Mouse (Mus musculus) megakaryocyte, embryonic 14.5 days (primary cell): ENCODE measurements around the gene Zbtb17.

Experiments
- FLI1 ChIP-seq: IDR thresholded peaks from 2 replicates; pipeline ENCODE4 v1.6.1; 2012; ENCODE audit warnings: low read length, inconsistent platforms, mixed read lengths
- GATA1 ChIP-seq: IDR thresholded peaks from 3 replicates; pipeline ENCODE4 v1.6.1; 2012; ENCODE audit warnings: mixed read lengths, low read length, inconsistent platforms, borderline replicate concordance

- TF ChIP-seq FLI1 = no peak
- TF ChIP-seq GATA1 = no peak
Observed at GRCm38 (mm10) chr4:141488670-141489069, 44.2 kb downstream of the Zbtb17 start.
